Mouse (Mus musculus) heart, embryonic 12.5 days (tissue): ENCODE results near the gene Znrf3. TPM values are rescaled to one million over a fixed set of nuclear protein-coding genes. Genes with fewer than 3 reads are reported as not detected.
"Not testable (repeated sequence)": the region's sequence is repeated elsewhere in the genome, so short reads cannot be mapped to it uniquely, and the experiment has no call there.

ENCODE experiments used
- ATAC-seq: fragments of 200-750 bp; cut with Nextera tagmentation; 2 replicates; pipeline ENCODE4 v1.8.0; 2017; ENCODE audit warnings: moderate TSS enrichment, moderate library complexity; ENCODE audit not compliant: insufficient number of reproducible peaks, low FRiP score
- H3K27ac ChIP-seq: fragments of 300-500 bp; sonication (generic); 2 replicates; pipeline ENCODE4 v1.5.1; 2016; ENCODE audit warnings: mild to moderate bottlenecking, moderate library complexity; ENCODE audit not compliant: poor library complexity, severe bottlenecking
- H3K27me3 ChIP-seq: fragments of 300-500 bp; sonication (generic); replicated peaks from 2 replicates; pipeline ENCODE4 v1.6.1; 2016; ENCODE audit warnings: mild to moderate bottlenecking, moderate library complexity
- H3K36me3 ChIP-seq: fragments of 300-500 bp; sonication (generic); 2 replicates; pipeline ENCODE4 v1.6.1; 2016; ENCODE audit warnings: mild to moderate bottlenecking, moderate library complexity
- H3K4me1 ChIP-seq: fragments of 300-500 bp; sonication (generic); replicated peaks from 2 replicates; pipeline ENCODE4 v1.6.1; 2016; ENCODE audit warnings: mild to moderate bottlenecking
- H3K4me2 ChIP-seq: fragments of 300-500 bp; sonication (generic); 2 replicates; pipeline ENCODE4 v1.6.1; 2016; ENCODE audit warnings: mild to moderate bottlenecking, moderate library complexity
- H3K4me3 ChIP-seq: fragments of 300-500 bp; sonication (generic); 2 replicates; pipeline ENCODE4 v1.5.1; 2016; ENCODE audit warnings: mild to moderate bottlenecking
- H3K9ac ChIP-seq: fragments of 300-500 bp; sonication (generic); 2 replicates; pipeline ENCODE4 v1.6.1; 2016; ENCODE audit warnings: mild to moderate bottlenecking, moderate library complexity
- H3K9me3 ChIP-seq: fragments of 300-500 bp; sonication (generic); replicated peaks from 2 replicates; pipeline ENCODE4 v1.6.1; 2016; ENCODE audit warnings: mild to moderate bottlenecking, moderate library complexity
- WGBS: fragments of 180-500 bp; shearing (Covaris S2); methylation state at CpG from one replicate; pipeline ENCODE4 v1.1.7; 2016; 5-methylcytosine and 5-hydroxymethylcytosine counted together
- polyA plus RNA-seq: library from polyadenylated mRNA; unstranded; fragments of >200 nt; fragmentation: Nextera tagmentation; extraction: Ambion mirVana; gene quantifications from 2 replicates; pipeline ENCODE4 v1.2.1, GENCODE M21; 2016

Gene Znrf3
- 7.3 and 7.6 TPM in 2 replicates for polyA plus RNA-seq

GRCm38 (mm10) chr11:5444599-5445451 is at the start of gene Znrf3:
Gene Znrf3 (minus strand): TSS chr11:5444847.
- Histone ChIP-seq H3K36me3 (no peaks in the 10 kb centered on the region), H3K27ac (peak within 1 kb of the TSS; percentile 73), H3K9me3 (no peaks in the 10 kb centered on the region), H3K4me3 (peak within 1 kb of the TSS; percentile 88), H3K4me2 (peak within 1 kb of the TSS; percentile 89), H3K4me1 (peaks cover 21% of the 10 kb centered on the region), H3K9ac (peak within 1 kb of the TSS; percentile 93), H3K27me3 (peaks cover 4% of the 10 kb centered on the region)
- 2% methylated on average over 82 of the region's 106 CpGs for WGBS
- peak; percentile 97 for ATAC-seq

- ATAC-seq, result no peak
- Histone ChIP-seq H3K9me3 (no peaks in the 10 kb centered on the region), H3K4me2 (no peak overlapping the region), H3K4me1 (no peaks in the 10 kb centered on the region), H3K36me3 (no peaks in the 10 kb centered on the region), H3K9ac (no peak overlapping the region), H3K27ac (no peak overlapping the region), H3K27me3 (no peaks in the 10 kb centered on the region), H3K4me3 (no peak overlapping the region)
- 68% methylated on average over 2 of the region's 2 CpGs for WGBS
Measured at GRCm38 (mm10) chr11:5493869-5494268, 49.2 kb upstream of the Znrf3 start.

GRCm38 (mm10) chr11:5491912-5492311 is 47.3 kb upstream of the Znrf3 start:
- Histone ChIP-seq H3K27me3 (no peaks in the 10 kb centered on the region), H3K4me3 (no peak overlapping the region), H3K9ac (no peak overlapping the region), H3K27ac (no peak overlapping the region), H3K36me3 (no peaks in the 10 kb centered on the region), H3K4me2 (no peak overlapping the region), H3K4me1 (no peaks in the 10 kb centered on the region), H3K9me3 (no peaks in the 10 kb centered on the region)
- no peak for ATAC-seq
- 39% methylated on average over 7 of the region's 7 CpGs for WGBS

DNA sequence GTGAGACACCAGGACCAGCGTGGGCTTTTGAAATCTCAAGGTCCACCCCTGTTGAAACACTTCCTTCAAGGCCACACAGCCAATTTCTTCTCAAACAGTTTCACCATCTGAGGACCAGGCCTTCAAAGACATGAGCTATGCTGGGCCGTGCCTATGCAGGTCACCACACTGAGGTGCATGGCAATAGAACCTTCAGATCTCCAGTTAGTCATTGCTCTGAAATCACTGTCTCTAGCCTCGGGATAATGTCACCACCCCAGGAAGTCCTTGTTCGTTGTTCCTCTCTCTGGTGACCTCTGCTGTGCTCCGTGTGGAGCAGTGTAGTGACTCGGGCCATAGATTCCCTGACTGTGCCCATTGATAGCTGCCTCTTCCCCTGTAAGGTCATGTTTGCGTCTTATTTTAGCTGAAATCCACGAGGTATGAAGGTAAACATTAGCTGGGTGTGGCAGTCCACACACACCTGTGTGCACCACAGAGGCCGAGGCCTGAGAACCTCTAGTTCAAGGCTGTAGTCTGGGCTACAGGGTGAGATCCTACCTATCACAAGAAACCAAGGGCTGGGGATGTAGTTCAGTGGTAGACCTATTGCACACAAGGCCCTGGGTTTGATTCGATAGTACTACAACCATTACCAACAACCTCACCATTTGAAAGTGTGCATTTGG is 46.5 kb upstream of the Znrf3 start:
- 0 out of 2 replicates have a peak, but pooled peaks have one; percentile 15 for ATAC-seq
- Histone ChIP-seq H3K9me3 (no peaks in the 10 kb centered on the region), H3K4me2 (no peak overlapping the region), H3K27me3 (no peaks in the 10 kb centered on the region), H3K36me3 (no peaks in the 10 kb centered on the region), H3K27ac (no peak overlapping the region), H3K4me3 (no peak overlapping the region), H3K4me1 (no peaks in the 10 kb centered on the region), H3K9ac (no peak overlapping the region)
- WGBS, result 79% methylated on average over 10 of the region's 10 CpGs

GRCm38 (mm10) chr11:5489433-5489832 is 44.8 kb upstream of the Znrf3 start:
- H3K4me1 ChIP-seq, ATAC-seq, H3K27me3 ChIP-seq, H3K4me3 ChIP-seq, H3K36me3 ChIP-seq, H3K9ac ChIP-seq, H3K9me3 ChIP-seq, H3K27ac ChIP-seq, H3K4me2 ChIP-seq: not testable (repeated sequence)
- 85% methylated on average over 10 of the region's 10 CpGs for WGBS

DNA sequence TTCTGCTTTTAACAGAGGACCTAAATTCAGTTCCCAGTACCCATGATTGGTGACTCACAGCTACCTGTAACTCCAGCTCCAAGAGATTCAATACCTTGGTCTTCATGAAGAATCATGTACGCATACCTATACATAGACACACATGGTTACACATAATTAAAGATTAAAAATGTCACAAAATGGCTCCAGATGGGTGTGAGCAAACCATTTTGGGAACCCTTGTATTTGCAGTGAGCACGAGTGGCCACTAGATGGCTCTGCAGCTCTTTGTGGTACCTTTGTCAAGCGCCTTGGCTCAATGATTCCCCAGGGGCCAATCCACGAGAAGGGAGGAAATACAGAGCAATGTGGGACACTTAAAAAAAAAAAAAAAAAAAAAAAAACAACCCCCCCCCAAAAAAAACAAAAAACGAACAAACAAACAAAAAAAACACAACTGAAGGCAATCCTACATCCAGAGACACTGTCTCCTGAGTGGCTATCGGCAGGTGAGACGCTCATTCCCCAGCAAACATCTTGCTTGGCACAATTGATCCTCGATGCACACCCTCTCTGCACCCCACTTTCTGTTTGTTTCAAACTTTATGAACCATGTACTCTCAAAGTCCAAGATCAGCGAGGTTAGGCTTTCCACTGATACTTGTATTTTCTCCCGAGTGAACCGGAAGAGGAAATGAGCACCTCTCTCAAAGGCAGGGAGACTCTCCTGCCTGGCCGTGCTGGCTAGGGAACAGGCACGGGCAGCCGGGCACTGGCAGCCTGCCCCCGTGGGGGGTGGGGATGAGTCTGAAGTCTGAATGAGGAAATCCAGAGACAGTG is 40.8 kb upstream of the Znrf3 start:
- Histone ChIP-seq H3K36me3 (no peaks in the 10 kb centered on the region), H3K4me3 (peak overlapping the region; percentile 47), H3K9me3 (no peaks in the 10 kb centered on the region), H3K27ac (no peak overlapping the region), H3K4me1 (no peaks in the 10 kb centered on the region; the same call in 1 of the 2 replicates), H3K4me2 (peak overlapping the region; percentile 77), H3K9ac (peak overlapping the region; percentile 64; the same call in 1 of the 2 replicates), H3K27me3 (no peaks in the 10 kb centered on the region)
- peak; percentile 69 for ATAC-seq
- 13% methylated on average over 15 of the region's 15 CpGs for WGBS

GRCm38 (mm10) chr11:5482581-5482980 is 37.9 kb upstream of the Znrf3 start:
- H3K9ac ChIP-seq, result no peak overlapping the region
- no peaks in the 10 kb centered on the region for H3K27me3 ChIP-seq
- H3K27ac ChIP-seq, result no peak overlapping the region
- H3K4me2 ChIP-seq, result no peak overlapping the region
- no peak for ATAC-seq
- H3K4me3 ChIP-seq, result no peak overlapping the region
- H3K9me3 ChIP-seq, result no peaks in the 10 kb centered on the region
- no peaks in the 10 kb centered on the region for H3K36me3 ChIP-seq
- H3K4me1 ChIP-seq, result no peaks in the 10 kb centered on the region; the same call in 1 of the 2 replicates
- 80% methylated on average over 13 of the region's 13 CpGs for WGBS

DNA sequence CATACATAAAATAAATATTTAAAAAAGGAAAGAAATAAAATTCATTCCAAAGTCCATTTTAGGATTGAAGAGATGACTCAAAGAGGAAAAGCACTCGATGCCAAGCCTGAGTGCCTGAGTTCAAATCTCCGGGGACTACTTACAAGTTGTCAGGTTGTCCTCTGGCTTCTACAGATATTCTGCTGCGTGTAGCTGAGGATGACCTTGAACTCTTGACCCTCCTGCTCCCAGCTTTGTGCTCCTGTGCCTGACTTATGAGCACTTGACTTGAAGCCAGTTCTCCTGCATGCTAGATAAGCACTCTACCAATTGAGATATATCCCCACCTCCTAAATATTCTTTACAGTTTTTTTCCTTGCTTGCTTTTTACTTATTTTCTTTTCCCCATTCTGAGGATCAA is 34.2 kb upstream of the Znrf3 start:
- WGBS, result 65% methylated on average over 3 of the region's 3 CpGs
- ATAC-seq, result no peak

DNA sequence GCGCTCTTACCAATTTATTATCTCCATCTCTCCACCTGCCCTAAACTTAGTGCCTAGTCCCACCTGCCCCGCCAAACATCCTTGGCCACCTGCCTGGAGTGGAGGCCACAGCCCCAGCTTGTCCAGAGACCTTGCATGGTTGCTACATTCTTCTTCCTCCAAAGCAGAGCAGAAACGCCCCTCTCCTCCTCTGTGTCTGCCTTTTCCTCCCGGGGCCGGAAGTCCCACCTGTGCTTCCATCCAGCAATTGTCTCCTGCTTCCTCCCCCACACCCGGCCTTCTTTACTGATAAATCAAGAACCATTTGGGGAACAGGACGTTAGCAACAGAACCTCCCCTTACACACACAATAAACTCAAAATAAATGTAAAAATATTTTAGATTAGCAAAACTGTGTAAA is 33.5 kb upstream of the Znrf3 start:
- ATAC-seq, result no peak
- whole genome bisulfite sequencing, result 71% methylated on average over 7 of the region's 7 CpGs
- no peaks in the 10 kb centered on the region for H3K27me3 ChIP-seq

More for the DNA sequence above, 34.2 kb upstream of the Znrf3 start:
- no peak overlapping the region for H3K4me2 ChIP-seq
- H3K27ac ChIP-seq, result no peak overlapping the region
- H3K36me3 ChIP-seq, result no peaks in the 10 kb centered on the region
- H3K4me1 ChIP-seq, result no peaks in the 10 kb centered on the region
- no peak overlapping the region for H3K4me3 ChIP-seq
- no peak overlapping the region for H3K9ac ChIP-seq
- no peaks in the 10 kb centered on the region for H3K27me3 ChIP-seq
- H3K9me3 ChIP-seq, result no peaks in the 10 kb centered on the region

DNA sequence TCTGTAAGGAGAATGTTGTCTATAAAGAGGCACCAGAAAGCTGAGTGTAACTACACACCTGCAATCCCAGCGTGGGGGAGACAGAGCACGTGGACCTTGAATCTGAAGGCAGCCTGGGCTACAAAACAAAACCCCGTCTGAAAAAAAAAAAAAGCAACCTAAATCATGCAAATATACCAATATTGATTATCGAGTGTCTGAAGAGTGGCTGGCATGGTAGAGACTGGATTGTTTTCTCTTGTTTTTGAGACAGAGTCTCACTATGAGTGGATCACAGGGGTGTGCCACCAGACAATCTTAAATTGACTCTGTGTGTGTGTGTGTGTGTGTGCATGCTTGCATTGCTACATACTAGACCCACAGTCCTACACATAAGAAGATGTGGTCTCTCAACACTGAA is 32.2 kb upstream of the Znrf3 start:
- H3K4me3 ChIP-seq, result no peak overlapping the region
- no peak overlapping the region for H3K4me2 ChIP-seq
- H3K27me3 ChIP-seq, result no peaks in the 10 kb centered on the region
- H3K9me3 ChIP-seq, result no peaks in the 10 kb centered on the region
- no peaks in the 10 kb centered on the region for H3K4me1 ChIP-seq
- no peaks in the 10 kb centered on the region for H3K36me3 ChIP-seq
- no peak overlapping the region for H3K27ac ChIP-seq
- WGBS, result 76% methylated on average over 4 of the region's 4 CpGs
- H3K9ac ChIP-seq, result no peak overlapping the region
- ATAC-seq, result no peak

More for the DNA sequence above, 33.5 kb upstream of the Znrf3 start:
- H3K36me3 ChIP-seq, result no peaks in the 10 kb centered on the region
- H3K4me2 ChIP-seq, result no peak overlapping the region
- H3K9me3 ChIP-seq, result no peaks in the 10 kb centered on the region
- H3K4me1 ChIP-seq, result no peaks in the 10 kb centered on the region
- no peak overlapping the region for H3K27ac ChIP-seq
- H3K9ac ChIP-seq, result no peak overlapping the region
- H3K4me3 ChIP-seq, result no peak overlapping the region
